Mouse (Mus musculus): ENCODE results near the gene Vmn2r111. TPM values are rescaled to one million over a fixed set of nuclear protein-coding genes. Genes with fewer than 3 reads are reported as not detected.

The Vmn2r111 gene
- polyA plus RNA-seq (2012; fragmentation: generic; extraction: Trizol), result not detected

DNA sequence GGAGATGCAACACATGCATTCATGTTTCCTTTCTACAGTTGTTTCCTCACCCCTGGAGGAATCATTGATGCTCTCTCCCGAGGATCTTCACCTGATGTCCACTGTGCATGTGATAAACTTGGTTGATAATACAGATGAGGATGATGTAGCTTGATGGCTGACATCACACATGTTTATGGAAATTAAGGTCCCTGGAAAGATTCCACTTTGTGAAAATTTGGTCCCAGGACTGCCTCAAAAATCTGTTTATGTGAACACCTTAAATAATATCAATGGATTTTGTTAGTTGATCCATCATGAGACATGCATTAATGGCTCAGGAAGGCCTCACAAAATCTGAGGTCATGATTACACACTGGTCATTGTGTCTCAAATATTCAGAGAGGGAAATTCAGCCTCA lies at the start of gene Vmn2r111:
Gene Vmn2r111 (minus strand): TSS at position 101 of the 400 bp plus-strand sequence.

DNA sequence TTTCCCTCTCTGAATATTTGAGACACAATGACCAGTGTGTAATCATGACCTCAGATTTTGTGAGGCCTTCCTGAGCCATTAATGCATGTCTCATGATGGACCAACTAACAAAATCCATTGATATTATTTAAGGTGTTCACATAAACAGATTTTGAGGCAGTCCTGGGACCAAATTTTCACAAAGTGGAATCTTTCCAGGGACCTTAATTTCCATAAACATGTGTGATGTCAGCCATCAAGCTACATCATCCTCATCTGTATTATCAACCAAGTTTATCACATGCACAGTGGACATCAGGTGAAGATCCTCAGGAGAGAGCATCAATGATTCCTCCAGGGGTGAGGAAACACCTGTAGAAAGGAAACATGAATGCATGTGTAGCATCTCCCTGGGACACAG lies 27.4 kb upstream of the Vmn2r111 start, which contains the start of gene Vmn2r112:
Gene Vmn2r112 (plus strand): TSS at position 301 of the 400 bp plus-strand sequence.

Other genes with a start within 250 kb of the Vmn2r111 start
- gene Zfp944, start 212.1 kb downstream of the Vmn2r111 start, polyA plus RNA-seq (2012; fragmentation: generic; extraction: Trizol), result 1 to 10 TPM in 1 of 2 experiments, under 1 TPM in 1; 0.28 to 1.7 TPM
- under 1 TPM; 0.05 to 0.50 TPM for gene Zfp758, start 212.0 kb downstream of the Vmn2r111 start, polyA plus RNA-seq (2012; fragmentation: generic; extraction: Trizol)
- gene Zfp946, start 149.3 kb downstream of the Vmn2r111 start, polyA plus RNA-seq (2012; fragmentation: generic; extraction: Trizol), result under 1 TPM; 0.06 to 0.47 TPM
- not detected for gene Vmn2r112, start 27.5 kb upstream of the Vmn2r111 start, polyA plus RNA-seq (2012; fragmentation: generic; extraction: Trizol)

All from C3H10T1/2 (cell line).